11 mouse cellular contexts compared by ENCODE assay signal in genomic region chr13:31915748-31916147, GRCm38 (mm10).
DNase-seq lines count a peak whose midpoint lies in the region; ATAC-seq and TF ChIP-seq lines count a peak whose summit lies in the region.
"Had no signal": no experiment of that assay in that cellular context is flagged by ENCODE, and none has a peak within 500 bp of the region (broad histone marks: within the 10 kb centered on the region; RNA-seq: fewer than 3 reads in every experiment).

No protein-coding gene starts in this region.

- peak; percentile 83 for TF ChIP-seq EP300 in ES-Bruce4 (IDR thresholded peaks at IDR 0.05; ENCODE audit: insufficient read depth, low read depth, low read length)

- no peak overlapping the region for H3K4me2 ChIP-seq in intestine, embryonic 16.5 days (ENCODE audit: low read depth, low read length)
- H3K4me2 ChIP-seq: neural tube, embryonic 13.5 days had no signal

- no peaks in the 10 kb centered on the region for H3K4me1 ChIP-seq in kidney, adult 2 months (ENCODE audit: control insufficient read depth, insufficient read depth, low read length)
- peaks cover 3% of the 10 kb centered on the region for H3K4me1 ChIP-seq in ES-Bruce4 (ENCODE audit: control insufficient read depth, insufficient read depth, low read length)
- H3K4me1 ChIP-seq in intestine, embryonic 16.5 days (ENCODE audit: control insufficient read depth, insufficient read depth, low read length), result no peaks in the 10 kb centered on the region

- H3K36me3 ChIP-seq in kidney, adult 2 months (ENCODE audit: control insufficient read depth, insufficient read depth, low read length), result no peaks in the 10 kb centered on the region
- no peaks in the 10 kb centered on the region for H3K36me3 ChIP-seq in ES-Bruce4 (ENCODE audit: control insufficient read depth, insufficient read depth, low read length, poor library complexity, severe bottlenecking)
- no peaks in the 10 kb centered on the region for H3K36me3 ChIP-seq in intestine, embryonic 16.5 days (ENCODE audit: control insufficient read depth, insufficient read depth, low read length)
- H3K36me3 ChIP-seq: neural tube, embryonic 13.5 days had no signal

- TF ChIP-seq POLR2A in kidney, adult 2 months (IDR thresholded peaks at IDR 0.05; ENCODE audit: low read depth, low read length), result no peak
- TF ChIP-seq POLR2A in ES-Bruce4 (IDR thresholded peaks at IDR 0.05; ENCODE audit: insufficient read depth, low read length), result no peak

- peak; percentile 63; the same call in 1 of the 2 replicates for ATAC-seq in intestine, embryonic 16.5 days

- DNase-seq in kidney, adult 2 months, result peak; percentile 8
- no peak for DNase-seq in kidney, adult 18-20 months
- DNase-seq in heart, adult 11 months, result peak; percentile 96
- no peak for DNase-seq in ovary, postnatal 14 days (ENCODE audit: low spot score)
- no peak for DNase-seq in urinary bladder, postnatal 25 days (ENCODE audit: low spot score)
- no peak for DNase-seq in left cerebral cortex, postnatal 25 days (ENCODE audit: low spot score in 2 of 2)

- no peaks in the 10 kb centered on the region for H3K27me3 ChIP-seq in kidney, adult 2 months (replicated peaks; ENCODE audit: control insufficient read depth, insufficient read depth, low read length)
- H3K27me3 ChIP-seq in ES-Bruce4 (ENCODE audit: control insufficient read depth, insufficient read depth, low read length, poor library complexity, severe bottlenecking), result no peaks in the 10 kb centered on the region
- H3K27me3 ChIP-seq in intestine, embryonic 16.5 days (replicated peaks; ENCODE audit: control insufficient read depth, insufficient read depth, low read length), result no peaks in the 10 kb centered on the region
- H3K27me3 ChIP-seq: neural tube, embryonic 13.5 days had no signal

- no peak overlapping the region for H3K4me3 ChIP-seq in kidney, adult 2 months (ENCODE audit: insufficient read depth, low read depth, low read length)
- no peak overlapping the region for H3K4me3 ChIP-seq in ES-Bruce4 (ENCODE audit: low read depth, low read length)
- H3K4me3 ChIP-seq in intestine, embryonic 16.5 days (ENCODE audit: low read length), result no peak overlapping the region
- H3K4me3 ChIP-seq: neural tube, embryonic 13.5 days had no signal

- no peak overlapping the region for H3K9ac ChIP-seq in ES-Bruce4 (ENCODE audit: low read depth, poor library complexity, severe bottlenecking)
- H3K9ac ChIP-seq in intestine, embryonic 16.5 days (ENCODE audit: low read depth, low read length), result no peak overlapping the region
- H3K9ac ChIP-seq: liver, embryonic 14.5 days; neural tube, embryonic 13.5 days had no signal

- no peak overlapping the region for H3K27ac ChIP-seq in kidney, adult 2 months (ENCODE audit: insufficient read depth, low read depth, low read length)
- H3K27ac ChIP-seq in ES-Bruce4 (ENCODE audit: insufficient read depth, low read length), result no peak overlapping the region
- no peak overlapping the region for H3K27ac ChIP-seq in intestine, embryonic 16.5 days (ENCODE audit: low read length)
- H3K27ac ChIP-seq: kidney, postnatal 0 days; liver, embryonic 14.5 days; neural tube, embryonic 13.5 days had no signal

- intact Hi-C loops in left cerebral cortex, postnatal 25 days (cut with DNase I), result no loop called here

- 73% methylated on average over 6 of the region's 6 CpGs for WGBS in kidney, adult 2 months
- 69% methylated on average over 6 of the region's 6 CpGs for WGBS in intestine, embryonic 16.5 days

- no peak for TF ChIP-seq CTCF in kidney, adult 2 months (conservative IDR thresholded peaks at IDR 0.05; ENCODE audit: insufficient read depth, insufficient read length, low read depth, low read length)
- no peak for TF ChIP-seq CTCF in ES-Bruce4 (IDR thresholded peaks at IDR 0.05; ENCODE audit: low read depth, low read length)

- H3K9me3 ChIP-seq in ES-Bruce4 (replicated peaks; ENCODE audit: control insufficient read depth, insufficient read depth, low read length, poor library complexity, severe bottlenecking), result no peaks in the 10 kb centered on the region
- H3K9me3 ChIP-seq in intestine, embryonic 16.5 days (ENCODE audit: control insufficient read depth, low read length), result no peaks in the 10 kb centered on the region
- H3K9me3 ChIP-seq: neural tube, embryonic 13.5 days had no signal

Comparison
In these comparisons a context has a peak if more than half of its experiments do, and no peak if none do; other contexts are left out.
1. DNase-seq: peak in kidney, adult 2 months (single experiment) and heart, adult 11 months (single experiment); none in kidney, adult 18-20 months (single experiment), ovary, postnatal 14 days (single experiment), urinary bladder, postnatal 25 days (single experiment) and left cerebral cortex, postnatal 25 days (0 of 2).